Mouse (Mus musculus) adrenal gland, adult 18-20 months (tissue): ENCODE data around the gene Pgbd5. TPM values are rescaled to one million over a fixed set of nuclear protein-coding genes. Genes with fewer than 3 reads are reported as not detected.

ENCODE experiments used
- DNase-seq, 2 experiments: peaks; one replicate each; pipeline ENCODE4 v3.0.0; 2021 to 2022; ENCODE audit warnings: low spot score in 2 of 2
- total RNA-seq, 2 experiments: library from RNA; stranded (reverse); gene quantifications; 1 replicate in 1 of 2; 2 replicates in 1 of 2; pipeline ENCODE4 v1.2.3; 2021

Gene Pgbd5
- total RNA-seq, 2 experiments from 2014 or later = 3.9 to 6.0 TPM

DNA sequence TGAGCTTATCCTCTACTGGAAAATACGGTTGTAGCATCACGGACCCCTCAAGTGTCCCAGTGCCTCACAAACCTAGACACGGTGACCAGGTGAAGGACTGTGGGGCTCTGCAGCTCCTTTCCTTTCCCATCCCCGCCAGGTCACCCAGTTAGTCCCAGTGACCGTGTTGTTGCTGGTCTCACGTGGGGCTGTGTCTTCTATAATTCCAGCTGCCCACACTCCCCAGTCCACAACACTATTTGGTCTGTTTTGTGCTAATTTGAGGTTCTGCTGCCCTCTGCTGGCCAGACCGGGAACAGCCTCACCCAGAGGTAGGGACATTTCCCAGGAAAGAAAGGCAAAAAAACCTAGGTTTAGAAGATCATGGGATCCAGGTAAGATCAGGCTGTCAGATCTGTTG lies 89.8 kb downstream of the Pgbd5 start:
- peak; percentile 91 for DNase-seq

DNA sequence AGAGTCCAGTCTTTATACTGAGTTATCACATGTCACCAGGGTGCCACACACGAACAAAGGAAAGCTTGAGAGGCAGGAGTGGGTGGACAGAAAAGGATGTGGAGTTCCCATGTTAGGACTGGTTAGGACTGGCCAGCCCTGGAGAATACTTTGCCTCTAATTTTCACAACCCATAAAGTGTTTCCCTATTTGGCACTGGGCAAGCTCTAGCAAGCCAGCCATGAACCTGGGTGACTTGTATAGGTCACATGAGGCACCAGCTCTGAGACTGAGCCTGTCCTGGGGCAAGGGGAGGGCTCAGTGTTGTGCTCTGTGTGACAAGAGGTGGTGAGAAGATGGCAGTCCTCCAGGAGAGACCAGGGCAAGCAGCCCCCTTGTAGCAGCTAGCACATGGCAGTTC lies 91.4 kb downstream of the Pgbd5 start:
- DNase-seq = no peak

DNA sequence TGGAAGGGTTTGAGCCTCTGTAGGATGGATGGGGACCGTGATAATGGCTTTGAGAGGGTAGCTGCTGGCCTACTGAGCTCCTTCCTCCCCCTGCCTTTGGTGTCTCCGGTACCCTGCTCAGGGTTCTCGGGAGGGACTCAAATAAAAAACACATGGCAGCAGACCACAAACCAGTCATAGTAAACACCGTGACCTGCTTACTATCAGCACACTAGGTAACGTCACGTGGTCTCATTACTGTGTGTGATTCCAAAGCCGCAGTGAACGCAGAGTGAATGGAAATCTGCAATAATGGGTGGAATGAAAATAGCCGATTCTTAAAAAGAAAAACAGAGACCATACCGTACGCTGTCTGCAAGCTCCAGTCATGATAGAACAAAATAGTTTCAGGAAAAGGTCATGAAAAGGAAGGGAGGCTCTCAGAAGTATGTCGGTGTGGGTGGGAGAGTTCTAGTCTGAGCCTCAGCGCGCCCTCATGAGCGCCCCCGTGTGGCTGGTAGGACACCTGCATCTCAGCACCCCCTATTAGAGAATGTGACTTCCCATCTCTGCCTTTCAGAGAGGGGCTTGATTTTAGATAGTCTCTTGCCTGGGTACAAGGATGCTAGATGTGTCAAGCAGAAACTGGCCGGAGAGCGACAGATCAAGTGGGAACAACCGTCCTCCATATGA lies 92.5 kb downstream of the Pgbd5 start:
- peak; percentile 65 to 75 for DNase-seq

DNA sequence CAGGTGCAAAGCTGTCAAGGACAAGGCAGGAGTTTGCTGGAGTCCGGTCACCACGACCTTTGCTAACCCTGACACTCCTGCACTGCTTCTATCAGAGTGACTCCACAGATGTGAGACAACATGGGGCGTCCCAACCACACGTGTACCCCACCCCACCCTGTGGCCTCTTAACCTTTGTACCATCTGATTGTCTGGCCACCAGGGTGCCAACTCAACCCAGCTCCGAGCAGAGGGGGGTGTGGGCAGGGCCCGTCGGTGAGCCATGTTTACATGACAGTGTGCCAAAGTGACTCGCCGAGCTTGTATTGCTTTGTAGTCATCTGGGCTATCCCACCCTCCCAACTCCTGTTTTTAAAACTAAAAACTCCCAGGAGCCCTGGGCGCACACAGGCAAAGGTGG lies 94.4 kb downstream of the Pgbd5 start:
- no peak for DNase-seq

DNA sequence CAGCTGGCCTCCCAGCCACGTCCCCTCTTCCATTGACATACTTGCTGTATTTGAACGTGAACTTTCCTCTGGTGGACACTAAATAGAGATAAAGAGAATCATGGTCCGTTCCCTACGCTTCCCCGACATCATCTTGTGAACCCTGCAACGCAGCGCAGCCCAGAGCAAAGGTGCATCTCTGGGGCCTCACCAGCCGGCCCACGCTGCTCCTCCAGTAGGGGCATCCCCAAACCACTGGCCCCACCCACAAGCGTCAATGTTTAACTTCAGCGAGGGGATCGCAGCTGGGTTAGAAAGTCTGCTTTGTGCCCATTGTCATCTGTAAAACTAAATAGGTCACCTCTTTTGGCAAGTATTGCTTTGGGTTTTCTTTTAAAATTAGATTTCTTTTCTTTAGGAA lies 95.5 kb downstream of the Pgbd5 start:
- DNase-seq = no peak

DNA sequence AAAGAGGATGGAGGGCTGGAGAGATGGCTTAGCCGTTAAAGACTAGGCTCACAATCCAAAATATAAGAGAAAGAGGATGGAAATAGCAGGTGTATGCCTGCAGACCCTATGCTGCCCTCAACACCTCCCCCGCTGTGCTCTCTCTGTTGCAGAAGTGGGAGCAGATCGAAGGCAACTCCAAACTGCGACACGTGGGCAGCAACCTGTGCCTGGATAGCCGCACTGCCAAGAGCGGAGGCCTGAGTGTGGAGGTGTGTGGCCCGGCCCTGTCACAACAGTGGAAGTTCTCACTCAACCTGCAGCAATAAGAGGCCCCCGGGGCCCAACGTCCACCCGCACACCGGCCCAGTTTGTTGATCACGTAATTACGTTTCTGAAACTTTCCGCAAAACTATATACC lies 96.3 kb downstream of the Pgbd5 start:
- DNase-seq = no peak

DNA sequence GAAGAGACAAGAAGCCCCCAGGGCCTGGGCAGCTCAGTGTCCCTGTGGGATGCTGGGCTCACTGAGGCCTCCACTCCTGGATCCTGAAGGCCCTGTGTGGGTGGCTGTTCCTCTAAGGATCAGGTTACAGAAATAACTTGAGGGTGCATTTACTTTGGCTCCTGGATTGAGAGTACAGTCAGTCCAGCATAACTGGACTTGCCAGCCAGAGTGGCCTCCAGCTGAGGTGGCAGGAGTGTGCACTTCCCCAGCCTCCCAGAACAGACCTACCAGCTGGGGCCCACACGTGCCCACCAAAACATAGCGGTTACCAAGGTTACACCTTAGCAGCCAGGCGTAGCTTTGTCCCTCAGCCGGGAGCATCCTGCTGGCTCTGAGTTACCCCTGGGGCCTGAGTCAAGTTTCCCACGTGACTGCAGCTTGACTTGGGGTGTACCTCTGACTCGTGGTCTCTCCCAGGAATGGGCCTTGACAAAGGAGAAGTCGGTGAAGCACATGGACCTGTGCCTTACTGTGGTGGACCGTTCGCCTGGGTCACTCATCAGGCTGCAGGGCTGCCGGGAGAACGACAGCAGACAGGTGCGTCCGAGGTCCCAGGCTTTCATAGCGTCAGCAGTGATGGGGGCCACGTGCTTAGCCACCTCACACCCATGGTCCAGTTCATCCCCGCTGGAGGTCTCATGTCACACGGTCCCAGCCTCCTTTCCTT lies 98.9 kb downstream of the Pgbd5 start:
- no peak for DNase-seq

DNA sequence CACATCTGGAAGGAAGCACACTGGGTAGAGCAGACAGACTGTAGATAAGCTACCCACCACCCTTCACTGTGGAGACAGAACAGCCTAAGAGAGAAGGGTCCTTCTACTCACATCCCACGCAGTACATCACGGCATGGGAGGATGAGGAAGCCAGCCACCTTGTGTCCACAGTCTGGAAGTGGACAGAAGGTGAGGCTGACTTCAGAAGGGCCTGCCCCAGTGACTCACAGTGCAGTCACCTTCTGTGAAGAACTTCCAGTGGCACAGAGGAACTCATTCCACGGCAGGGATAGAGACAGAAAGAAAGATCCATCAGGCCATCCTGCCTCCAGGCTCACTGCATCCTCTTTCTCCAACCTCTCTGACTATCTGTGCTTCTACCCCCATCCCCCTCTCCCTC lies 99.7 kb downstream of the Pgbd5 start:
- DNase-seq = no peak

DNA sequence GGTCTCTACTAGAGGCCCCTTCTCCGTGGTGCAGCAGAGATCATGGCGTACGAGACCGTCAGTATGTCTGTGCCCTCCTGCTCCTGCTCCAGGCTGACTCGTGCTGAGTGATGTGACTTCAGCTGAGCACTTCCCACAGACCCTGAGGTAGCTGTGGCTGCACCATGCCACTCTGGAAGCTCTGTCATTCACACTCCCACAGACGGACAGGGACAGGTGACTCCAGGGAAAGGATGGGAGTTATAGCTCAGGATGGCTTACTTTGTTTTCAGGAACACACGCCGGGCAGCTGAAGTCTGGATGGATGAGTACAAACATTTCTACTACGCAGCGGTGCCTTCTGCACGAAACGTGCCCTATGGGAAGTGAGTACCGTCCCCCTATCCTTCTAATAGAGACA lies 103.2 kb downstream of the Pgbd5 start:
- DNase-seq = no peak

DNA sequence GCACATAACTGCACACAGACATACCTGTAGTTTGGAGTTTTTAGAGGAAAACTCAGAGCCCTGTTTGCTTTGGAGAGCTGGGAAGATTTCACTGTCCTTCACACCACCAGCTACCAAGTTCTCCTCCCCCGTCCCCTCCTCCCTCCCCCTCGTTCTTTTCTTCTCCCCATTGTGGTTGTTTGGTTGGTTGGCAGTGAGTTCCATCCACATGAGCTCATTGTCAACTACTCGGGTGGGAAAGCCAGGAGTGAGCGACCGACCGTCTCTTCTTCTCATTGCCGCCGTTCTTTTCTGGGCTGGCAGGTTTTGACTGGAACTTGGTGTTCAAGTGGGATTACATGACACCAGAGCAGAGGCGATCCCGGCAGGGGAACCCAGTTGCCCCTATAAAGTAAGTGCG lies 107.8 kb downstream of the Pgbd5 start:
- DNase-seq = no peak

DNA sequence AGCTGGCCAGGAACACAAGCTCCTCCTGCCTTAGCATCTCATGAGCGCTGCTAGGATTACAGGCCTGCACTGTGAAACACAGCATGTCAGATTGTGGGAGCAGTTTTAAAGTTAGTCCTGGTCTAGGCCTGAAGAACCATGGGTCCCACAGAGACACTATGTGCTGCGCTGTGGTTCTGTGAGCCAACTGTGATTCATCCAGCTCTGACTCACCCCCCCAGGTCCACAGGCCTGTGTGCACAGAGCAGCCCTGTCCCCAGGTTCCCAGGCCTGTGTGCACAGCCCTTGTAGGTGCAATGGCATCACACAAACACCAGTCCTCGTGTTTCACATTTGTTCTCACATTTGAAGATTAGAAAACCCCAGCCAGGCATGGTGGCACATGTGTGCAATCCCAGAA lies 108.4 kb downstream of the Pgbd5 start:
- no peak for DNase-seq

DNA sequence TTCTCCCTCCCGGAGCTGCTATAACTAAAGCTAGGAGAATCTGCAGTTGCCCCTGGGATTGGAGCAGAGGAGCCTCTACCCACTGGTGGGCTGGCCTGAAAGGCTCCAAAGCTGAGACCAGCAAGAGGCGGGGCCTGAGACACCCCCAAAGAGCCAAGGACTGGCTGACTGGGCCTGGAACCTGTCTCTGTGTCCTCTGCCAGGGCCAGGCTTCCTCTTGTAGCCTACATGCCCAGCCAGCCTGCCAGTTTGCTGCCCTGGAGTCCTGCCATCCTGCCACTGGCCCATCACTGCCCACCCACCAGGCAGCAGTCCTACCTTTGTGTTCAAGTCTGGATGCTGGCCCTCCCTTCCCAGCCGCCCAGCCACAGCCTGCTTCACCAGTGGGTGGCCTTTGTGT lies 109.0 kb downstream of the Pgbd5 start:
- DNase-seq = no peak

DNA sequence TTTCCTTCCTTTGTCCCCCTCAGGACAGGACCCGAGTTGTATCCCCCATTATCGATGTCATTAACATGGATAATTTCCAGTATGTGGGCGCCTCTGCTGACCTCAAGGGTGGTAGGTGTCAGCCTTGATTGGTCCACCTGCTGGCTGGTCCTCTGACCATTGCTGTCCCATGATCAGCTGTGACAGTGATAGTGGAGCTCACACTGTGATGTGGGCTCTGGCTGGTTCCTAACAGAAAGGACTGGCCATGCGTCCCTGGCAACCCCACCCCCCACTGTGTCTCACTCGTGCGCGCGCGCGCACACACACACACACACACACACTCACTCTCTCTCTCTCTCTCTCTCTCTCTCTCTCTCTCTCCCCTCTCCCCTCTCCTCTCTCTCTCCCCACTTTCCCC lies 109.8 kb downstream of the Pgbd5 start:
- DNase-seq = no peak

DNA sequence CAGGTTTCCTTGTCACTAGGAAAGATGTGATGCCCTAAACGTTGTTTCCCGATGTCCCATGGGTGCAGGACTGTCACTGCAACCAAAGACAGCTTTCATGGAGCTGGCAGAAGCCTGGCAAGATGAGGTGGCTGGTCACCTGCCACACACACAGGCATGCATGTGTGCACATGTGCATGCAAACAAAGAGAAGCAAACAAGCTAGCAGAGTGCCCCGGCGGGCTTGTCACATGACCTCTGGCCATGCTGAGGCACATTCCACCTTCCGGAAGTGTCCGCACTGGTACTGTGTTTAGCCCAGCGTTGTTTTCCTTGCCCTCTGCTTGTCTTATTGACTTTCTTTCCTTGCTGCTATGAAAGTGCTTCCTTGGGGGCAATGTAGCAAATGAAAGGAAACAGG lies 111.2 kb downstream of the Pgbd5 start:
- DNase-seq = no peak

DNA sequence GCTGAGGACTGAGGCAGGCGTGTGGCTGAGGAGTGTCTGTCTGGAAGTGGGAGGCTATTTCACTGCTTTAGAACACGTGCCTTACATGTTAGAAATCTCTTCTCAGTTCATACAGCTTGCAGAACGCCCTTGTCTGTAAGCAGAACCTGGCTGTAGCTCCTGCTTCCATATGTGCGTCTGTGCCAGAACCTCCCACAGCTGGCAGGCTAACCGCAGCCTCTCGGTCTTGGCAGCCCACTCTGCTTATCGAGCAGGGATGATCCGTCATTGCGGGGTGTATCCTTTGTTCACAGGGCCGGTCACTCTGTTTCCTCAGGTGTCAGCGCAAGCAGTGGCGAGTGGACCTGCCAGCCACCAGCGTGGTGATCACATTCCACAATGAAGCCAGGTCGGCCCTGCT lies 116.1 kb downstream of the Pgbd5 start:
- DNase-seq = no peak

DNA sequence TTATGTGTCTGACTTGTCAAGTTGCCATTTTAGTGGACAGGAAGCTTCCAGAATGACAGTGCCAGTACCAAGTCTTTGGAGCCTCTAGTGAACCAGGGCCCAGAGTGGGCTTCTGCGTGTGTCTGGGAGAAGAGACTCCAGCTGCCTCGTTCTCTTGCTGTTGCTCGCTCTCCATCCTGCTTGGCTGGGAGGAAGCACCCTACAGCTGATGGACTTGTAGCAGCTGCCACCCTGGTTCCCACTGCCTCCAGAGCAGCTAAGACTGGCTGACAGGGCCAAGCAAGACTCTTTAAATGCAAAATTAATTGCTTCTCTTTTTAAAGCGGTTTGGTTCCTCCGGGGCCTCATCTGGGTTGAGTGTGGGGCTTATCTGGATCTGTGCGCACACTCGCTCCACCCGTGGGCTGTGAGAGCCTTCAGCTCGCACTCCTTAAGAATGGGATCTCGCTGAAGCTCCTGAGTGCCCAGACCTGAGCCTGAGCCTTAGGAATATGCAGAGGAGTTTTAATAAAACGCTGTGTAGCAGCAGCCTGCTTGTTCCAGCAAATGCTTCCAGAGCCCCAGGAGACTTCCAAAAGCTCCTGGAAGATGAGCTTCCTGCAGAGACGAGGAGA lies 118.1 kb downstream of the Pgbd5 start:
- DNase-seq = no peak

DNA sequence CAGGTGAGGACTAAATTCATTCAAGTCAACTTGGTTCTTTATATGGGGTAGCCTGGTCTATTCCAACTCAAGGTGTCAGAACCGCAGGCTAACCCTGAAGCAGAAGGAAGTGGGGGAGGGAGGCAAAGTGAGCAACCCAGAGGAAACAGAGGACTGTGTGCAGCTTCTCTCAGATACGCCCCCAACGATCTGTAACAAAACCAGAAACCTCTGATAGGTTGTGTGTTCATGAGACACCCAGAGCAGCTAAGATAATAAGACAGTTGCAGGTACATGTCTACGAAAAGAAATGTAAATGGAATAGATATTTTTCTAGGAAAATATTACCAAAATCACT lies 120.2 kb downstream of the Pgbd5 start:
- no peak for DNase-seq

Other genes starting within 250 kb of the Pgbd5 start
- 10 to 100 TPM; 54.3 to 63.6 TPM for gene Galnt2, start 208.3 kb downstream of the Pgbd5 start, total RNA-seq
- gene Cog2, start 81.1 kb upstream of the Pgbd5 start, total RNA-seq = 10 to 100 TPM; 43.9 to 46.5 TPM
- gene Agt, start 130.0 kb upstream of the Pgbd5 start, total RNA-seq = 10 to 100 TPM in 1 of 2 experiments, 1 to 10 TPM in 1; 1.8 to 11.9 TPM
- gene Capn9, start 136.5 kb upstream of the Pgbd5 start, total RNA-seq = under 1 TPM in 1 of 2 experiments, not detected in 1; 0.36 TPM
- gene 2310022B05Rik, start 223.7 kb upstream of the Pgbd5 start, total RNA-seq = 10 to 100 TPM; 27.4 to 34.7 TPM